Mouse (Mus musculus): Measurements from ENCODE around the gene Tspan11.

GRCm38 (mm10) chr6:127869121-127869520 is 18.3 kb upstream of the Tspan11 start:
- TF ChIP-seq ELF1 (IDR thresholded peaks at IDR 0.05; ENCODE audit: low read depth, low read length), result no peak
- no peak for TF ChIP-seq RAD21 (IDR thresholded peaks at IDR 0.05; ENCODE audit: low read depth, low read length)
- TF ChIP-seq HCFC1 (IDR thresholded peaks at IDR 0.05; ENCODE audit: low read depth, low read length), result no peak
- TF ChIP-seq CTCF (conservative IDR thresholded peaks at IDR 0.05 in 1 of 2, IDR thresholded peaks at IDR 0.05 in 1 of 2; ENCODE audit: low read depth in 2 of 2, low read length in 2 of 2), result no peak
- no peak for TF ChIP-seq RCOR1 (conservative IDR thresholded peaks at IDR 0.05; ENCODE audit: low read depth, low read length)
- no peak for TF ChIP-seq ZC3H11A (IDR thresholded peaks at IDR 0.05; ENCODE audit: low read depth, low read length)
- no peak for TF ChIP-seq E2F4 (IDR thresholded peaks at IDR 0.05; ENCODE audit: insufficient replicate concordance, low read depth, low read length)
- no peak for TF ChIP-seq JUND (conservative IDR thresholded peaks at IDR 0.05; ENCODE audit: low read depth, low read length)
- TF ChIP-seq BHLHE40 (IDR thresholded peaks at IDR 0.05; ENCODE audit: low read depth, low read length), result no peak
- TF ChIP-seq EP300 (IDR thresholded peaks at IDR 0.05; ENCODE audit: low read length), result no peak
- TF ChIP-seq POLR2A (IDR thresholded peaks at IDR 0.05; ENCODE audit: low read depth, low read length), result no peak
- no peak for TF ChIP-seq ETS1 (conservative IDR thresholded peaks at IDR 0.05; ENCODE audit: low read depth, low read length)

Measured in CH12.LX (cell line).